Mouse (Mus musculus) ovary, postnatal 36 days (tissue): ENCODE results near the gene Pde10a.

Source experiments
- DNase-seq: peaks from one replicate; pipeline ENCODE4 v3.0.0; 2022; ENCODE audit warnings: low spot score, mixed read lengths

Gene Pde10a

GRCm38 (mm10) chr17:8581579-8581978 lies 56.4 kb downstream of the Pde10a start:
- no peak for DNase-seq

GRCm38 (mm10) chr17:8592427-8593277 lies 67.5 kb downstream of the Pde10a start:
- peak; percentile 58 for DNase-seq

- DNase-seq: peak; percentile 46
Measured at GRCm38 (mm10) chr17:8597790-8598189, 72.6 kb downstream of the Pde10a start.

- DNase-seq: no peak
Measured at GRCm38 (mm10) chr17:8602976-8603375, 77.8 kb downstream of the Pde10a start.

GRCm38 (mm10) chr17:8605921-8606320 lies 80.7 kb downstream of the Pde10a start:
- DNase-seq: no peak

GRCm38 (mm10) chr17:8606695-8607094 lies 81.5 kb downstream of the Pde10a start:
- no peak for DNase-seq

- DNase-seq: no peak
Measured at GRCm38 (mm10) chr17:8611916-8612315, 86.7 kb downstream of the Pde10a start.

- peak; percentile 70 for DNase-seq
Measured at GRCm38 (mm10) chr17:8613882-8614551, 88.8 kb downstream of the Pde10a start.

- no peak for DNase-seq
Measured at GRCm38 (mm10) chr17:8620346-8620745, 95.2 kb downstream of the Pde10a start.

GRCm38 (mm10) chr17:8621105-8621504 lies 95.9 kb downstream of the Pde10a start:
- no peak for DNase-seq

GRCm38 (mm10) chr17:8621906-8622305 lies 96.7 kb downstream of the Pde10a start:
- no peak for DNase-seq

GRCm38 (mm10) chr17:8626421-8626820 lies 101.2 kb downstream of the Pde10a start:
- no peak for DNase-seq

- no peak for DNase-seq
Measured at GRCm38 (mm10) chr17:8631701-8632100, 106.5 kb downstream of the Pde10a start.

GRCm38 (mm10) chr17:8633596-8633995 lies 108.4 kb downstream of the Pde10a start:
- DNase-seq: no peak

GRCm38 (mm10) chr17:8634476-8634875 lies 109.3 kb downstream of the Pde10a start:
- DNase-seq: no peak

- DNase-seq: no peak
Measured at GRCm38 (mm10) chr17:8636231-8636630, 111.1 kb downstream of the Pde10a start.

GRCm38 (mm10) chr17:8636691-8637090 lies 111.5 kb downstream of the Pde10a start:
- no peak for DNase-seq

- no peak for DNase-seq
Measured at GRCm38 (mm10) chr17:8637181-8637580, 112.0 kb downstream of the Pde10a start.

- DNase-seq: no peak
Measured at GRCm38 (mm10) chr17:8639703-8640380, 114.7 kb downstream of the Pde10a start.

GRCm38 (mm10) chr17:8640741-8641480 lies 115.7 kb downstream of the Pde10a start:
- DNase-seq: no peak

- DNase-seq: no peak
Measured at GRCm38 (mm10) chr17:8641491-8641890, 116.3 kb downstream of the Pde10a start.

GRCm38 (mm10) chr17:8642356-8642755 lies 117.2 kb downstream of the Pde10a start:
- no peak for DNase-seq
